Comparison of ENCODE assay signal across 9 mouse cellular contexts in genomic region chr3:152474582-152475277, GRCm38 (mm10).
DNase-seq lines count a peak whose midpoint lies in the region; ATAC-seq lines count a peak whose summit lies in the region.
"Had no signal": no experiment of that assay in that cellular context is flagged by ENCODE, and none has a peak within 500 bp of the region (broad histone marks: within the 10 kb centered on the region; RNA-seq: fewer than 3 reads in every experiment).

No protein-coding gene starts in this region.

- peak; percentile 83 for DNase-seq in midbrain, embryonic 14.5 days
- DNase-seq in T-cell, adult 2 months (ENCODE audit: low spot score) = peak; percentile 26
- DNase-seq in cerebellum, adult 11 months = peak; percentile 11
- DNase-seq in heart, embryonic 10.5 days (ENCODE audit: low spot score) = peak; percentile 76
- DNase-seq in limb, embryonic 11.5 days (ENCODE audit: low spot score) = peak; percentile 81
- DNase-seq in ovary, postnatal 14 days (ENCODE audit: low spot score) = peak; percentile 54

- 60% methylated on average over 15 of the region's 15 CpGs for WGBS in midbrain, embryonic 14.5 days
- 62% methylated on average over 15 of the region's 15 CpGs for WGBS in midbrain, embryonic 15.5 days
- WGBS in heart, embryonic 10.5 days = 55% methylated on average over 15 of the region's 15 CpGs
- WGBS in limb, embryonic 11.5 days = 59% methylated on average over 15 of the region's 15 CpGs

- peaks cover 7% of the 10 kb centered on the region; the same call in 1 of the 2 replicates for H3K4me1 ChIP-seq in midbrain, embryonic 14.5 days (ENCODE audit: control insufficient read depth, insufficient read depth, low read length)
- peaks cover 12% of the 10 kb centered on the region for H3K4me1 ChIP-seq in midbrain, embryonic 15.5 days
- peaks cover 28% of the 10 kb centered on the region for H3K4me1 ChIP-seq in heart, embryonic 10.5 days
- peaks cover 8% of the 10 kb centered on the region; the same call in 1 of the 2 replicates for H3K4me1 ChIP-seq in limb, embryonic 11.5 days (ENCODE audit: control insufficient read depth, insufficient read depth, low read length)

- no peak overlapping the region for H3K4me3 ChIP-seq in midbrain, embryonic 14.5 days (replicated peaks; ENCODE audit: low read depth, low read length)
- no peak overlapping the region for H3K4me3 ChIP-seq in midbrain, embryonic 15.5 days
- no peak overlapping the region for H3K4me3 ChIP-seq in heart, embryonic 10.5 days
- no peak overlapping the region for H3K4me3 ChIP-seq in limb, embryonic 11.5 days (ENCODE audit: low read depth, low read length)
- H3K4me3 ChIP-seq: hindbrain, embryonic 15.5 days had no signal

- no peak for ATAC-seq in midbrain, embryonic 14.5 days (ENCODE audit: low FRiP score, low TSS enrichment)
- ATAC-seq in midbrain, embryonic 15.5 days (replicated peaks) = no peak
- no peak for ATAC-seq in limb, embryonic 11.5 days (ENCODE audit: insufficient number of reproducible peaks, low FRiP score, low TSS enrichment, low read depth)
- ATAC-seq in activated CD4-positive, CD25-positive, alpha-beta regulatory T cell, adult 4 months = no peak

- H3K27ac ChIP-seq in midbrain, embryonic 14.5 days (replicated peaks; ENCODE audit: low read depth, low read length) = no peak overlapping the region
- no peak overlapping the region for H3K27ac ChIP-seq in midbrain, embryonic 15.5 days
- no peak overlapping the region; the same call in 1 of the 2 replicates for H3K27ac ChIP-seq in heart, embryonic 10.5 days
- H3K27ac ChIP-seq in limb, embryonic 11.5 days (replicated peaks; ENCODE audit: low read depth, low read length) = no peak overlapping the region
- H3K27ac ChIP-seq: hindbrain, embryonic 15.5 days had no signal

- H3K27me3 ChIP-seq in midbrain, embryonic 14.5 days (ENCODE audit: control insufficient read depth, insufficient read depth, low read length) = no peaks in the 10 kb centered on the region
- 0 out of 2 replicates have a peak, but pooled peaks cover 7% of the 10 kb centered on the region for H3K27me3 ChIP-seq in midbrain, embryonic 15.5 days (replicated peaks)
- H3K27me3 ChIP-seq in heart, embryonic 10.5 days (ENCODE audit: insufficient read depth, poor library complexity, severe bottlenecking) = no peaks in the 10 kb centered on the region
- H3K27me3 ChIP-seq in limb, embryonic 11.5 days (ENCODE audit: control insufficient read depth, insufficient read depth, low read length) = no peaks in the 10 kb centered on the region
- H3K27me3 ChIP-seq: hindbrain, embryonic 15.5 days had no signal

- no peaks in the 10 kb centered on the region for H3K36me3 ChIP-seq in midbrain, embryonic 14.5 days (ENCODE audit: control insufficient read depth, insufficient read depth, low read length)
- no peaks in the 10 kb centered on the region for H3K36me3 ChIP-seq in midbrain, embryonic 15.5 days (replicated peaks)
- no peaks in the 10 kb centered on the region for H3K36me3 ChIP-seq in heart, embryonic 10.5 days
- no peaks in the 10 kb centered on the region for H3K36me3 ChIP-seq in limb, embryonic 11.5 days (ENCODE audit: control insufficient read depth, insufficient read depth, low read length)
- H3K36me3 ChIP-seq: hindbrain, embryonic 15.5 days had no signal

- H3K4me2 ChIP-seq in midbrain, embryonic 14.5 days (ENCODE audit: low read length) = no peak overlapping the region
- H3K4me2 ChIP-seq in midbrain, embryonic 15.5 days = no peak overlapping the region
- no peak overlapping the region for H3K4me2 ChIP-seq in limb, embryonic 11.5 days (ENCODE audit: low read depth, severe bottlenecking)
- H3K4me2 ChIP-seq: hindbrain, embryonic 15.5 days had no signal

- H3K9me3 ChIP-seq in midbrain, embryonic 14.5 days (ENCODE audit: control insufficient read depth, low read length) = no peaks in the 10 kb centered on the region
- H3K9me3 ChIP-seq in midbrain, embryonic 15.5 days = no peaks in the 10 kb centered on the region
- no peaks in the 10 kb centered on the region for H3K9me3 ChIP-seq in heart, embryonic 10.5 days
- H3K9me3 ChIP-seq in limb, embryonic 11.5 days (ENCODE audit: control insufficient read depth, low read length) = no peaks in the 10 kb centered on the region
- H3K9me3 ChIP-seq: hindbrain, embryonic 15.5 days had no signal

- H3K9ac ChIP-seq in midbrain, embryonic 14.5 days (replicated peaks; ENCODE audit: low read length) = no peak overlapping the region
- no peak overlapping the region for H3K9ac ChIP-seq in midbrain, embryonic 15.5 days
- no peak overlapping the region for H3K9ac ChIP-seq in limb, embryonic 11.5 days (ENCODE audit: low read length)
- H3K9ac ChIP-seq: hindbrain, embryonic 15.5 days had no signal

Comparison
In these comparisons a context has a peak if more than half of its experiments do, and no peak if none do; other contexts are left out.
1. DNase-seq: peak in every context shown above with its lines; median percentile 83 in midbrain, embryonic 14.5 days; 81 in limb, embryonic 11.5 days; 76 in heart, embryonic 10.5 days; 54 in ovary, postnatal 14 days; 26 in T-cell, adult 2 months; 11 in cerebellum, adult 11 months.